Mouse (Mus musculus) ES-Bruce4 (cell line): ENCODE measurements at regions not wholly inside any gene's neighbourhood (a gene's known extent, or its start where the extent isn't known, plus 50 kb on each side); places are given as distances from the start of the nearest gene placed in this dataset.
A peak's percentile ranks its signal among the peaks of the same experiment; 100 is the strongest.

Source experiments
- H3K27ac ChIP-seq: 2 replicates; pipeline ENCODE4 v1.5.1; 2012; ENCODE audit warnings: low read length, inconsistent platforms; ENCODE audit not compliant: insufficient read depth
- H3K27me3 ChIP-seq: 2 replicates; pipeline ENCODE4 v1.6.1; 2012; ENCODE audit warnings: mild to moderate bottlenecking, low read length, inconsistent platforms; ENCODE audit not compliant: control insufficient read depth, poor library complexity, insufficient read depth, severe bottlenecking
- H3K36me3 ChIP-seq: 2 replicates; pipeline ENCODE4 v1.6.1; 2012; ENCODE audit warnings: inconsistent platforms, mild to moderate bottlenecking, low read length, moderate library complexity; ENCODE audit not compliant: control insufficient read depth, poor library complexity, insufficient read depth, severe bottlenecking
- H3K4me1 ChIP-seq: one replicate; pipeline ENCODE4 v1.8.1; 2011; ENCODE audit warnings: low read length; ENCODE audit not compliant: control insufficient read depth, insufficient read depth
- H3K4me3 ChIP-seq: 2 replicates; pipeline ENCODE4 v1.5.1; 2011; ENCODE audit warnings: low read depth, mild to moderate bottlenecking, low read length
- H3K9ac ChIP-seq: 2 replicates; pipeline ENCODE4 v1.6.1; 2012; ENCODE audit warnings: low read depth, mild to moderate bottlenecking, inconsistent platforms; ENCODE audit not compliant: poor library complexity, severe bottlenecking
- H3K9me3 ChIP-seq: replicated peaks from 2 replicates; pipeline ENCODE4 v1.6.1; 2012; ENCODE audit warnings: mild to moderate bottlenecking, low read length, inconsistent platforms; ENCODE audit not compliant: control insufficient read depth, poor library complexity, insufficient read depth, severe bottlenecking
- CTCF ChIP-seq: IDR thresholded peaks from one replicate; pipeline ENCODE4 v1.8.1; 2011; ENCODE audit warnings: low read depth, low read length
- EP300 ChIP-seq: IDR thresholded peaks from 2 replicates; pipeline ENCODE4 v1.6.1; 2011; ENCODE audit warnings: low read depth, low read length; ENCODE audit not compliant: insufficient read depth
- POLR2A ChIP-seq: IDR thresholded peaks from one replicate; pipeline ENCODE4 v1.8.1; 2011; ENCODE audit warnings: low read length; ENCODE audit not compliant: insufficient read depth

- Histone ChIP-seq H3K27me3 (no peaks in the 10 kb centered on the region), H3K4me3 (no peak overlapping the region), H3K4me1 (no peaks in the 10 kb centered on the region), H3K27ac (no peak overlapping the region), H3K9ac (no peak overlapping the region), H3K36me3 (no peaks in the 10 kb centered on the region), H3K9me3 (no peaks in the 10 kb centered on the region)
- TF ChIP-seq POLR2A (no peak), CTCF (no peak), EP300 (no peak)
These were observed 150.5 kb upstream of the Hccs start for GRCm38 (mm10) chrX:169470715-169471114.

DNA sequence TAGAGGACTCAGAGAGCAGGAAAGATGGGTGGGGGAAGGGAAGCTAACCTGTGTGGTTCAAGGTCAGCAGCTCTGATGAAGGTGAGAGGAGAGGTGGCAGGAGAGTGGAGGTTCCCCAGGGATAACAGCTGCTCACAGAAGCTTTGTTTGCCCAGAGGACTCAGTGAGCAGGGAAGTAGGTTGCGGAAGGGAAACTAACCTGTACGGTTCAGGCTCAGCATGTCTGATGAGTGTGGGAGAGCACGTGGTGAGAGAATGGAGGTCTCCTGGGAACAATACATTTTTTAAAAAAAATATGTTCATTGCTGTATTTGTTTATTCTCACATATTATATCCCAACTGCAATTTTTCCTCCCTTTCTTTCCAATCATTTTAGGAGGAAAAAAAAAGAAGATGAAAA lies 130.0 kb upstream of the Hccs start:
- Histone ChIP-seq H3K27me3 (no peaks in the 10 kb centered on the region), H3K4me1 (no peaks in the 10 kb centered on the region), H3K27ac (no peak overlapping the region), H3K36me3 (no peaks in the 10 kb centered on the region), H3K9me3 (no peaks in the 10 kb centered on the region), H3K4me3 (no peak overlapping the region), H3K9ac (no peak overlapping the region)
- TF ChIP-seq EP300 (no peak), POLR2A (no peak), CTCF (no peak)

GRCm38 (mm10) chrX:169439546-169439945 lies 119.4 kb upstream of the Hccs start:
- Histone ChIP-seq H3K4me1 (no peaks in the 10 kb centered on the region), H3K9me3 (no peaks in the 10 kb centered on the region), H3K27me3 (no peaks in the 10 kb centered on the region), H3K36me3 (no peaks in the 10 kb centered on the region), H3K9ac (no peak overlapping the region), H3K27ac (no peak overlapping the region), H3K4me3 (no peak overlapping the region)
- no peak for TF ChIP-seq POLR2A
- TF ChIP-seq EP300 = no peak
- TF ChIP-seq CTCF = no peak

GRCm38 (mm10) chrX:169438626-169439025 lies 118.5 kb upstream of the Hccs start:
- Histone ChIP-seq H3K4me3 (no peak overlapping the region), H3K9ac (no peak overlapping the region), H3K9me3 (no peaks in the 10 kb centered on the region), H3K4me1 (no peaks in the 10 kb centered on the region), H3K27me3 (no peaks in the 10 kb centered on the region), H3K27ac (no peak overlapping the region), H3K36me3 (no peaks in the 10 kb centered on the region)
- TF ChIP-seq CTCF = peak; percentile 32
- no peak for TF ChIP-seq POLR2A
- TF ChIP-seq EP300 = no peak

- no peaks in the 10 kb centered on the region for H3K36me3 ChIP-seq
- TF ChIP-seq POLR2A = no peak
- TF ChIP-seq CTCF = no peak
- no peak for TF ChIP-seq EP300
- H3K9ac ChIP-seq = no peak overlapping the region
- no peak overlapping the region for H3K4me3 ChIP-seq
- H3K27me3 ChIP-seq = no peaks in the 10 kb centered on the region
- no peaks in the 10 kb centered on the region for H3K4me1 ChIP-seq
- H3K9me3 ChIP-seq = no peaks in the 10 kb centered on the region
- H3K27ac ChIP-seq = no peak overlapping the region
These were observed 113.7 kb upstream of the Hccs start for GRCm38 (mm10) chrX:169433903-169434302.

DNA sequence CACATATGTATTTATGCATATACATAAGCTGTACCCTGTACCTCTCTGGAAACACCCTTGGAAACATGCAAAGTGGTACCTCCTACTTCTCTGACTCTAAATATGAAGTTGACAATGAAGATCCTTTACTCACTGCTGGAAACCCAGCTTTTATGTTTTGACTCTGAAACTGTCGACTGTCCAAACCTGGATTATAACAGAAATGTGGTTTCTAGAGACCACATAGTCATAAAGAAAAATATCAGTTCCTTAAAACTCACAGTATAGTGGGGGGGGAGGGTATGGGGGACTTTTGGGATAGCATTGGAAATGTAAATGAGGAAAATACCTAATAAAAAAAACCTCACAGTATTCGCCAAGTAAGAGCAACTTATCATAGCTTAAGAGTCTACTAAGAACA lies 76.7 kb upstream of the Hccs start:
- no peak overlapping the region for H3K4me3 ChIP-seq
- H3K9me3 ChIP-seq = no peaks in the 10 kb centered on the region
- TF ChIP-seq POLR2A (no peak), CTCF (no peak), EP300 (no peak)
- no peaks in the 10 kb centered on the region for H3K27me3 ChIP-seq
- no peak overlapping the region for H3K9ac ChIP-seq
- no peaks in the 10 kb centered on the region for H3K36me3 ChIP-seq
- H3K27ac ChIP-seq = no peak overlapping the region
- no peaks in the 10 kb centered on the region for H3K4me1 ChIP-seq

DNA sequence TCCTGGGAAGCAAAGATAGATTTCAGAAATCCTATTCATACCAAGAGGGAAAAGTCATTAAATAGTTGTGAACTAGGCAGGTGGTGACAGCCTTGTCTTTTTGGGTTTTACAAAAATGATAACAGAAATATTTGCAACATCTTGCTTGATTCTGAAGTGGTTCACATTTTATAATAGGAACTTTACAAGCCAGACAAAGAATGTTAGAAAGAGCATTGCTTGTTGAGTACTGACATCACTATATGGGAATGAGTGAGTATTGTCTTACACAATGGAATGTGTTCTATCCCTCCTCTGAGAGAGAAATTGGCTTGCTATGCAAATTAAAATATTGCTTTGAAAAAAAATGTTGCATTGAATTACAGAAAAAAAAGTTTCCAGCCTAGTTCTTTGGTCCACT lies 66.5 kb upstream of the Hccs start:
- H3K9me3 ChIP-seq = no peaks in the 10 kb centered on the region
- H3K27me3 ChIP-seq = no peaks in the 10 kb centered on the region
- no peak overlapping the region for H3K27ac ChIP-seq
- no peak overlapping the region for H3K4me3 ChIP-seq
- no peak for TF ChIP-seq POLR2A
- no peak for TF ChIP-seq EP300
- TF ChIP-seq CTCF = no peak
- no peaks in the 10 kb centered on the region for H3K36me3 ChIP-seq
- no peak overlapping the region for H3K9ac ChIP-seq
- H3K4me1 ChIP-seq = no peaks in the 10 kb centered on the region
